Mouse (Mus musculus) 3134 (cell line): ENCODE measurements around the gene Pttg1ip.

ENCODE experiments used
- DNase-seq: peaks from one replicate; pipeline ENCODE4 v3.0.0-alpha.2; 2011; ENCODE audit warnings: low spot score; ENCODE audit not compliant: insufficient read length; ENCODE audit errors: extremely low read depth

Gene Pttg1ip

DNA sequence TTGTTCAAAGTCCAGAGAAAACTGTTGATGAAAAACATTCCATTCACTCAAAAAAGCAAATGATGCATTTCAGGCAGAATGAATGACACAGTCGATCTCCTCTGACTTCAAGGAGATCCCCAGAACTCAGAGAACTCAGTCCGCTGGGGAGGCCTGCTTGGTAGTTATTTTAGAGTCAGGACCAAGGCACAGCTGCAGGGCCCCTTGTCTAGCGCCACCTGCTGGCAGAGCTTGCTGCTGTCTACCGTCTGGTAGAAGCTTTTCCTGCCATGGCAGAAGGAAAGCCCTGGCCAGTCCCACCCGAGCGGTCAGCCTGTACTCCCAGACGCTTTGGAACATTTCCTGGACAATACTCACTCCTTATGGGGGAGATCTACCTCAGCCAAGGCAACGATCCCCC is 14.9 kb upstream of the Pttg1ip start:
- no peak for DNase-seq

DNA sequence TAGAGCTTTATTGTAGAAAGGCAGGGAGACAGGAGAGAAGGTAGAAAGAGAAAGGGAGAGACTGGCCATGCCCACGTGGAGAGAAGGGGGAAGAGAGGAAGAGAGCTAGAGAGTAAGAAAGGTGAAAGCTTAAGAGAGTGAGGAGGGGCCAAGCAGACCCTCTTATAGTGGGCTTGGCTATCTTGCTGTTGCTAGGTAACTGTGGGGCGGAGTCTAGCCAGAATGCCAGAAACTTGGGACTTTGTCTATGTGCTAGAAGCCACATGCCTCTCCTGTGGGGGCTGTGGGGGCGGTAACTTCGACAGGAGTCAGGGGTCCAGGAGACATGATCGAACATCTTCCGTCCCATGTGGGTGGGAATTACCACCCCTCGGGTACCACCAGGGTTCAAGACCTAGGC is 12.0 kb upstream of the Pttg1ip start:
- no peak for DNase-seq

GRCm38 (mm10) chr10:77569973-77570658 is 11.4 kb upstream of the Pttg1ip start:
- peak; percentile 87 for DNase-seq

GRCm38 (mm10) chr10:77572225-77572624 is 9.3 kb upstream of the Pttg1ip start:
- no peak for DNase-seq

- no peak for DNase-seq
These were observed 8.4 kb upstream of the Pttg1ip start for GRCm38 (mm10) chr10:77573162-77573561.

GRCm38 (mm10) chr10:77580027-77580920 is 1.2 kb upstream of the Pttg1ip start:
- DNase-seq: no peak

DNA sequence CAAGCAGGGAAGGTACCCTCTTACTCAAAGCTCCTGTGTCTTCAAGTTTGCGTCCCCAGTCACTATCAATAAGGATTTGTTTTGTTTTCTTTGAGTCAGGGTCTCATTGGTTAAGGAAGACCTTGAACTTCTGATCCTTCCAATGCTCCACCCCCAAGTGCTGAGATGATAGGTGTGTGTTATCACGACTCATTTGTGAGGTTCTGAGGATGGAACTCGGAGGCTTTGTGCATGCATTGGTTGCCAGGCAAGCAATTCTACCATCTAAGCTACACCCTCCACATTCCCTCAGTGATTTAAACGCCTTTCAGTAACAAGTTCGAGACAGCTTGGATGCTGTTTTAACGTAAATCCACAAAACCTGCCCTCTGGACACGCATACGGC is 505 bp upstream of the Pttg1ip start:
- no peak for DNase-seq

DNA sequence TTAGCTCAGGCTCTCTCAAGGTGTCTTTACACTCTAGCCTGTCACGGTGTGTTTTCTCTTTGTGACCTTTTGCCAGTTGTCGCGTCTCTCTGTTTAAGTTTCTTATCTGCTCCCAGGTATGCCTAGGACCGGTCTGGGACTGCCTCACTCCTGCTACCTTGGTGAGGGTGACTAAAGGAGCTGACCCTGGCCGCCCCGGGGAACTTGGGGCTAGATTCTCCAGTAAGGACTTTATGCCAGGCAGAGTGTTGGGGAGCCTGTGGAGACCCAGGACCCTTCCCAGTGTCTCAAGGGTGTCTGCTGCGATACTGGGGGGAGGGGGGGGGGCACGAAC is 732 bp downstream of the Pttg1ip start:
- DNase-seq: no peak

GRCm38 (mm10) chr10:77583795-77584422 is 2.4 kb downstream of the Pttg1ip start:
- no peak for DNase-seq

DNA sequence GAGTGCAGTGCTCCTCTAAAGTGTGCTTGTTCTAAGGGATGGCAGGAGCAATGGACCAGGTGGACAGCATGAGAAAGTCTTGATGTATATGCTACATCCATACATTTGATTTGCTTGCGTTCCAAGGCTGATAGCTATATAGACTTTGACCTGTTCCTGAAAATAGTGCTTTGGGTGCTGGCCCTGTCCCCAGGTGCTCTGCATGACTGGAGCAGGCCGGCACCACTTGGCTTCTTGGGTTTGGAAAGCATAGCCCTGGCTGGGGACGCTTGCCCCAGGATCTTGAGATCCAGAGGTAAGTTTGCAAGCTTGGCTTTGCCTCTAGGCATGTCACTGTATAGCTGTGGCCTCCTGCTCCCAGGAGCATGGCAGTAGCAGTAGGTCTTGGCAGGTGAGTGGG is 5.1 kb downstream of the Pttg1ip start:
- DNase-seq: no peak

- no peak for DNase-seq
These were observed 5.7 kb downstream of the Pttg1ip start for GRCm38 (mm10) chr10:77587091-77587775.

DNA sequence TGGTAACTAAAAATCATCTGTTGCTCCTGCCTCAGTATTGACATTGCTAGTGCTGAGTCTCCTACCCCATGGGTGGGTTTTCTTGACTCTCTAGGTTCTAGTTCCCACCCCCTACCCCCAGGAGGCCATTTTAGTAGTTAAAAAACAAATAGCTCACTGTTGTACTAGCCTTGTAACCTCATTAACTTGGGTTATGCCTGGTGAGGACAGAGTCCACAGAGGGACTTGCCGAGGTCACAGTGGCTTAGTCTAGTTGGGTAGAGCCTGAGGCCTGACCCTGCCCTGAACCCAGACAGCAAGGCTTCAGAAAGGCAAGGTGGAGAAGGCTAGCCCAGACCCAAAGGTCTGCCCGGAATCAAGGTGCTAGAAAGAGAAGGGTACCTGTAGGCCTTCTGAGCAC is 6.5 kb downstream of the Pttg1ip start:
- DNase-seq: no peak

DNA sequence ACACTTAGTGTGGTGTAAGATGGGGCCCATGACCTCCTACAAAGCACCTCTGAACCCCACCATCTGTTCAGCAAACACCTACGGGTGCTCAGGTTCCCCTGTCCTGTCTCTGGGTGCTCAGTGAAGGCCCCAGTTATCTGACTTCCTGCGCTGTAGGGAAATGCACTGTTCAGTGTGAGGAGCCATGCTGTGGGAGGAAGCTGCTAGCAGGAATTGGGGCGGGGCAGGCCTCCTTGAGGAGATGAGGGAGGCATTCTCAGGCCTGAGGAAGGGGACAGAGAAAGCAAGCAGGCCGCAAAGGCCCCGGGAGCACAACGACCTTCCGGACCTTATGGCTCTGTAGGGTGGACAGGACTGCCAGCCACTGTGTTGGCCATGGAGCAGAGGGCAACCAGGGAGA is 7.6 kb downstream of the Pttg1ip start:
- DNase-seq: no peak

- DNase-seq: no peak
These were observed 8.2 kb downstream of the Pttg1ip start for GRCm38 (mm10) chr10:77589749-77590148.

DNA sequence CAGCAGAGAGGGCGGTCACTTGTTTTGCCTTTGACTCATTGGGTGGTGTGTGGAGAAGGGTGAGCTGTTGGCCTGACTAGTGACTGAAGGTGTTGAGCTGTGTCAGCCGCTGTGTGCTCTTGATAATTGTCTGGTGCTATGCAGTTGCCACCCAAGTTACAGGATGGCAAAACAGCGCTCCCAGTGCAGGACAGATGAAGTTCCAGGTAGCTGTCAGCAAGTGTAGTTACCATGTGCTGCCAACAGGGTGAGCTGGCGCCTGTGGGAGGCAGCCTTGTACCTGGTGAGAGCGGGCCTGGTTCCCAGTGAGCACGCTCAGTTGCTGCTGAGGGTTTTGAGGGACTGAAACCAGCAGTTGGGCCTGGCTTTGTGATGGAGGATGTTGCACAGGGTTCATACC is 9.3 kb downstream of the Pttg1ip start:
- DNase-seq: no peak

- DNase-seq: no peak
These were observed 10.0 kb downstream of the Pttg1ip start for GRCm38 (mm10) chr10:77591546-77591945.

DNA sequence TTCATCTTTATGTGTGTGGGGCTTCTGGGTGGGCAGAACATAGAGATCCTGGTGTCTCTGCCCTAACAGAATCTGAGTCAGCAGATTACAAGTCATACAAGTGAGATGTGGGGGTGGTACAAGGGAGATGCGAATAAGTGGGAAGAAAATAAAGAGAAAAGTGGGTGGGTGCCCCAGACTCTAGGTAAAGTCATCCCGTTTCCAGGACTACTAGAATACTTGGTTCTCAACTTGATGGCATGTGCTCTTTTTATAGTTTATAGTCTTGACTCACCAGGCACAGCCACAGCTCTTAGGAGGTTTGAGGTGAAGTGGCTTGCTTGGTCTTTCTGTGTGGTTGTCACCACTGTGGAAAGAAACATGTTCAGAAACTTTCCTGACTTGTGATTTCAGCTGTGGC is 14.5 kb downstream of the Pttg1ip start:
- no peak for DNase-seq

DNA sequence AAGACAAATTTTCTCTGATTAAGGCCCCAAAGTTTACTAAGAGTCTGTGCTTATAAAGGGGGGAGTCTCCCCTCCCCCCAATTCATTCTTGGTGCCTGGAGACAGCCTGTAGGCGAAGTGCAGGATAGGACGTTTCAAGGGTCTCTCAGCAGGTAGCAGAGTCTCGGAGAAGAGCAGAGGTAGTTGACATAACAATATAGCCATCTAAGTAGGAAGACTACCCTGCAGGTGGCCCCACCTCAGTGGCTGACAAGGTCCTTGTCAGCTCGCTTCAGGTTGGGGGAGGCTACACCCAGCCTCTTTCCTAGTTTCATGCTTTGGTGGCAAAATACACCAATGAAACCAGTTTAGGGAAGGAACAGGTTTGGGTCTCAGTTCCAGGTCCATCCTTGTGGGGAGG is 21.5 kb downstream of the Pttg1ip start:
- no peak for DNase-seq

DNA sequence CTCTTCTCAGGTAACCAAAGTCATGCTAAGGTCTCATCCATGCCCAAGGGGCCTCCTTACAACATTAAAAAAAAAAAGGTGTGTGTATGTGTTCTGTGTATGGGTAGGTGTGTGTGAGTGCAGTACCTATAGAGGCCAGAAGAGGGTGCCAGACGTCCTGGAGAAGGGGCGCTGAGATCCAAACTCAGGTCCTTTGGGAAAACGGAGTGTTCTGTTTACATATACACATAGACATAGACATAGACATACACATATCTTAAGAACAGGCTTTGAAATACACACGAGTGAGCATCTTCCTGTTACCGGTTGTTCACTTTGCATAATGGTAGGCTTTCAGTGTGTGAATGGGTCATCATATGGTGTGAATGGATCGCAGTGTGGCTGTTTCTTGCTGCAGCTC is 22.6 kb downstream of the Pttg1ip start:
- no peak for DNase-seq

DNA sequence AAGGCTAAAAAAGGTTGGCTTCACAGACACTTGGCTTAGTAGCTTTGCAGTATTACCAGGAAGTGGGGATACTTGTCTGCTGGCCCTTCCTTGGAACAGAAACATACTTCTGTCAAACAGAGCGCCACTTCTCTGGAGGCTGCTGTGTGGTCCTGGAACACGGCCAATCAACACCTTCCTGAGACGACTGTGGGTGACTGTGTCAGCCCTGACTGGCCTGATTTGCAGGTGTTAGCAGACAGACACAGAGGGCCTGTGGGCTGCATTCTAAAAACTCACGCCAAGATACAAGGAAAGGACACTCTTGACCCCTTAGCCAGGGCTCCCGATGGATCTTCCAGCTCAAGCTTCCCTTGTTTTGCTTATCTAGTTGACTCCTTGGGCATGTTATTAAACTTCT is 23.4 kb downstream of the Pttg1ip start:
- DNase-seq: no peak

DNA sequence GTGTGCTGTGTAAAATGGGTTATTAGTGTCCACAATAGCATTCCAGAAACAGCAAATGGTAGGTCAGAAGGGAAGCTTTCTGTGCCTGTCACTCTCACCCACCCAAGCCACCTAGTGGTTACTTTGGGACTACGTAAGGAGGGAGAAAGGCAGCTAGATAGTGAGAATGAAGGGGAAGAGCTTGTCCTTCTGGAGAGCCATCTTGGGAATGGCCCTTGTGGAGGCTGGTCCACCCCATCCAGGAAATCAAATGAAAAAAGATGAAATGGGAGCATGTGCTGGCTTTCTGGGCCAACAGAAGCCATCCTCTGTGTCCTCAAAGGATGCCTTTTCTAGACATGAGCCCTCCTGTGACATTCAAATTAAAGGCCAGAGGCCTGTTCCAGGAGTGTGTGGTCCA is 23.8 kb downstream of the Pttg1ip start:
- DNase-seq: peak; percentile 35
